Mouse (Mus musculus) heart, postnatal 0 days (tissue): ENCODE data around the gene Frmd4b.

Experiments
- CTCF ChIP-seq: IDR thresholded peaks from 2 replicates; pipeline ENCODE4 v1.5.1; 2016; ENCODE audit warnings: antibody characterized with exemption, control low read depth, low read depth
- EP300 ChIP-seq: IDR thresholded peaks from 2 replicates; pipeline ENCODE4 v1.6.1; 2016; ENCODE audit warnings: antibody characterized with exemption, low read depth

- TF ChIP-seq CTCF: no peak
- TF ChIP-seq EP300: no peak
Measured at GRCm38 (mm10) chr6:97666417-97666816, 49.1 kb upstream of the Frmd4b start.
